Mouse (Mus musculus): ENCODE results near the gene Rac1. TPM values are rescaled to one million over a fixed set of nuclear protein-coding genes. Genes with fewer than 3 reads are reported as not detected.

The Rac1 gene
- polyA plus RNA-seq, 1 experiment from 2014 or later, result 355 TPM

GRCm38 (mm10) chr5:143493163-143493562 lies 34.7 kb downstream of the Rac1 start:
- no peaks in the 10 kb centered on the region for H3K27me3 ChIP-seq (replicated peaks)
- WGBS, result 80% methylated on average over 10 of the region's 10 CpGs
- H3K9ac ChIP-seq, result no peak overlapping the region
- no peak for ATAC-seq (ENCODE audit: extremely low read depth, insufficient number of reproducible peaks, low FRiP score, low TSS enrichment)
- H3K4me3 ChIP-seq, result no peak overlapping the region
- no peaks in the 10 kb centered on the region for H3K9me3 ChIP-seq
- H3K36me3 ChIP-seq, result peaks cover 59% of the 10 kb centered on the region
- no peak overlapping the region for H3K4me2 ChIP-seq
- no peaks in the 10 kb centered on the region for H3K4me1 ChIP-seq
- H3K27ac ChIP-seq (replicated peaks), result no peak overlapping the region

- no peak overlapping the region for H3K4me3 ChIP-seq
- no peak overlapping the region for H3K27ac ChIP-seq (replicated peaks)
- H3K4me1 ChIP-seq, result no peaks in the 10 kb centered on the region
- peaks cover 66% of the 10 kb centered on the region for H3K36me3 ChIP-seq
- ATAC-seq (ENCODE audit: extremely low read depth, insufficient number of reproducible peaks, low FRiP score, low TSS enrichment), result no peak
- no peak overlapping the region for H3K9ac ChIP-seq
- no peaks in the 10 kb centered on the region for H3K27me3 ChIP-seq (replicated peaks)
- no peak overlapping the region for H3K4me2 ChIP-seq
- no peaks in the 10 kb centered on the region for H3K9me3 ChIP-seq
- 82% methylated on average over 4 of the region's 4 CpGs for WGBS
These were observed 36.1 kb downstream of the Rac1 start for GRCm38 (mm10) chr5:143491736-143492135.

- Histone ChIP-seq H3K4me3 (no peak overlapping the region), H3K9ac (no peak overlapping the region; the same call in 1 of the 2 replicates), H3K27ac (replicated peaks) (no peak overlapping the region), H3K4me1 (no peaks in the 10 kb centered on the region), H3K27me3 (replicated peaks) (no peaks in the 10 kb centered on the region), H3K9me3 (no peaks in the 10 kb centered on the region), H3K4me2 (no peak overlapping the region), H3K36me3 (peaks cover 61% of the 10 kb centered on the region)
- no peak for ATAC-seq (ENCODE audit: extremely low read depth, insufficient number of reproducible peaks, low FRiP score, low TSS enrichment)
- 77% methylated on average over 14 of the region's 14 CpGs for WGBS
These were observed 38.0 kb downstream of the Rac1 start for GRCm38 (mm10) chr5:143489749-143490342.

- no peak for ATAC-seq (ENCODE audit: extremely low read depth, insufficient number of reproducible peaks, low FRiP score, low TSS enrichment)
- peaks cover 64% of the 10 kb centered on the region for H3K36me3 ChIP-seq
- no peak overlapping the region for H3K9ac ChIP-seq
- no peak overlapping the region for H3K27ac ChIP-seq (replicated peaks)
- WGBS, result 79% methylated on average over 5 of the region's 5 CpGs
- no peaks in the 10 kb centered on the region for H3K4me1 ChIP-seq
- no peaks in the 10 kb centered on the region for H3K9me3 ChIP-seq
- H3K4me3 ChIP-seq, result no peak overlapping the region
- no peak overlapping the region for H3K4me2 ChIP-seq
- H3K27me3 ChIP-seq (replicated peaks), result no peaks in the 10 kb centered on the region
These were observed 39.8 kb downstream of the Rac1 start for GRCm38 (mm10) chr5:143487998-143488397.

GRCm38 (mm10) chr5:143487193-143487592 lies 40.6 kb downstream of the Rac1 start:
- H3K4me1 ChIP-seq, result no peaks in the 10 kb centered on the region
- no peaks in the 10 kb centered on the region for H3K27me3 ChIP-seq (replicated peaks)
- H3K36me3 ChIP-seq, result peaks cover 64% of the 10 kb centered on the region
- WGBS, result 88% methylated on average over 10 of the region's 10 CpGs
- no peak overlapping the region for H3K27ac ChIP-seq (replicated peaks)
- no peak overlapping the region for H3K4me2 ChIP-seq
- H3K4me3 ChIP-seq, result no peak overlapping the region
- ATAC-seq (ENCODE audit: extremely low read depth, insufficient number of reproducible peaks, low FRiP score, low TSS enrichment), result no peak
- no peaks in the 10 kb centered on the region for H3K9me3 ChIP-seq
- no peak overlapping the region for H3K9ac ChIP-seq

GRCm38 (mm10) chr5:143484955-143485354 lies 42.9 kb downstream of the Rac1 start:
- Histone ChIP-seq H3K4me2 (no peak overlapping the region), H3K9me3 (no peaks in the 10 kb centered on the region), H3K4me1 (no peaks in the 10 kb centered on the region), H3K4me3 (no peak overlapping the region), H3K27ac (replicated peaks) (no peak overlapping the region), H3K36me3 (peaks cover 71% of the 10 kb centered on the region), H3K9ac (no peak overlapping the region; the same call in 1 of the 2 replicates), H3K27me3 (replicated peaks) (no peaks in the 10 kb centered on the region)
- WGBS, result 88% methylated on average over 5 of the region's 5 CpGs
- no peak for ATAC-seq (ENCODE audit: extremely low read depth, insufficient number of reproducible peaks, low FRiP score, low TSS enrichment)

- Histone ChIP-seq H3K9ac (no peak overlapping the region), H3K9me3 (no peaks in the 10 kb centered on the region), H3K4me3 (no peak overlapping the region), H3K4me2 (no peak overlapping the region), H3K36me3 (peaks cover 81% of the 10 kb centered on the region), H3K27ac (replicated peaks) (no peak overlapping the region), H3K27me3 (replicated peaks) (no peaks in the 10 kb centered on the region), H3K4me1 (no peaks in the 10 kb centered on the region)
- ATAC-seq (ENCODE audit: extremely low read depth, insufficient number of reproducible peaks, low FRiP score, low TSS enrichment), result no peak
- WGBS, result 96% methylated on average over 3 of the region's 3 CpGs
These were observed 49.9 kb downstream of the Rac1 start for GRCm38 (mm10) chr5:143477901-143478300.

GRCm38 (mm10) chr5:143476013-143476412 lies 51.8 kb downstream of the Rac1 start:
- peaks cover 72% of the 10 kb centered on the region for H3K36me3 ChIP-seq
- peaks cover 1% of the 10 kb centered on the region for H3K4me1 ChIP-seq
- no peak overlapping the region for H3K27ac ChIP-seq (replicated peaks)
- H3K27me3 ChIP-seq (replicated peaks), result no peaks in the 10 kb centered on the region
- ATAC-seq (ENCODE audit: extremely low read depth, insufficient number of reproducible peaks, low FRiP score, low TSS enrichment), result no peak
- H3K9me3 ChIP-seq, result no peaks in the 10 kb centered on the region
- H3K9ac ChIP-seq, result no peak overlapping the region
- no peak overlapping the region for H3K4me3 ChIP-seq
- H3K4me2 ChIP-seq, result no peak overlapping the region
- 88% methylated on average over 6 of the region's 6 CpGs for WGBS

- H3K27ac ChIP-seq (replicated peaks), result peak overlapping the region; percentile 42; the same call in 1 of the 2 replicates
- peaks cover 9% of the 10 kb centered on the region for H3K4me1 ChIP-seq
- WGBS, result 72% methylated on average over 20 of the region's 20 CpGs
- H3K4me3 ChIP-seq, result no peak overlapping the region
- ATAC-seq (ENCODE audit: extremely low read depth, insufficient number of reproducible peaks, low FRiP score, low TSS enrichment), result no peak
- no peaks in the 10 kb centered on the region for H3K27me3 ChIP-seq (replicated peaks)
- no peak overlapping the region for H3K9ac ChIP-seq
- no peaks in the 10 kb centered on the region for H3K9me3 ChIP-seq
- peaks cover 69% of the 10 kb centered on the region for H3K36me3 ChIP-seq
- H3K4me2 ChIP-seq, result no peak overlapping the region
These were observed 52.5 kb downstream of the Rac1 start for GRCm38 (mm10) chr5:143475153-143475844.

- Histone ChIP-seq H3K4me1 (peaks cover 15% of the 10 kb centered on the region), H3K4me3 (no peak overlapping the region), H3K9ac (no peak overlapping the region), H3K4me2 (no peak overlapping the region), H3K27ac (replicated peaks) (0 out of 2 replicates have a peak overlapping the region, but pooled peaks have one; percentile 75), H3K36me3 (peaks cover 74% of the 10 kb centered on the region), H3K27me3 (replicated peaks) (no peaks in the 10 kb centered on the region), H3K9me3 (no peaks in the 10 kb centered on the region)
- WGBS, result 80% methylated on average over 9 of the region's 9 CpGs
- no peak for ATAC-seq (ENCODE audit: extremely low read depth, insufficient number of reproducible peaks, low FRiP score, low TSS enrichment)
These were observed 55.8 kb downstream of the Rac1 start for GRCm38 (mm10) chr5:143471953-143472618.

GRCm38 (mm10) chr5:143471165-143471546 lies 56.7 kb downstream of the Rac1 start:
- no peaks in the 10 kb centered on the region for H3K9me3 ChIP-seq
- no peak overlapping the region for H3K4me3 ChIP-seq
- H3K9ac ChIP-seq, result no peak overlapping the region
- H3K4me2 ChIP-seq, result peak overlapping the region; percentile 6; the same call in 1 of the 2 replicates
- ATAC-seq (ENCODE audit: extremely low read depth, insufficient number of reproducible peaks, low FRiP score, low TSS enrichment), result no peak
- H3K27me3 ChIP-seq (replicated peaks), result no peaks in the 10 kb centered on the region
- peaks cover 15% of the 10 kb centered on the region for H3K4me1 ChIP-seq
- peaks cover 69% of the 10 kb centered on the region for H3K36me3 ChIP-seq
- H3K27ac ChIP-seq (replicated peaks), result peak overlapping the region; percentile 75
- 87% methylated on average over 3 of the region's 3 CpGs for WGBS

All from heart, embryonic 13.5 days (tissue).